Mouse (Mus musculus) layer of hippocampus, postnatal 36 days (tissue): ENCODE results near the gene Paqr5. TPM values are rescaled to one million over a fixed set of nuclear protein-coding genes. Genes with fewer than 3 reads are reported as not detected.

Experiments used
- DNase-seq, 2 experiments: peaks; one replicate each; pipeline ENCODE4 v3.0.0; 2022
- total RNA-seq, 2 experiments: library from RNA; stranded (reverse); gene quantifications; 2 replicates each; pipeline ENCODE4 v1.2.3; 2021

Gene Paqr5
- total RNA-seq: 1 to 10 TPM; 1.6 to 4.7 TPM

- DNase-seq: no peak
These were observed at the start of gene Paqr5 for GRCm38 (mm10) chr9:62026600-62026999. Paqr5 (minus strand) TSS chr9:62026856.

GRCm38 (mm10) chr9:62062234-62062633 is 35.6 kb upstream of the Paqr5 start:
- DNase-seq: no peak

GRCm38 (mm10) chr9:62060431-62060830 is 33.8 kb upstream of the Paqr5 start:
- DNase-seq: no peak

GRCm38 (mm10) chr9:62059941-62060340 is 33.3 kb upstream of the Paqr5 start:
- no peak for DNase-seq

- no peak for DNase-seq
These were observed 31.3 kb upstream of the Paqr5 start for GRCm38 (mm10) chr9:62057881-62058506.

- DNase-seq: no peak
These were observed 29.6 kb upstream of the Paqr5 start for GRCm38 (mm10) chr9:62056206-62056605.

GRCm38 (mm10) chr9:62050801-62051200 is 24.1 kb upstream of the Paqr5 start:
- no peak for DNase-seq

GRCm38 (mm10) chr9:62049166-62049565 is 22.5 kb upstream of the Paqr5 start:
- DNase-seq: no peak

GRCm38 (mm10) chr9:62042167-62042566 is 15.5 kb upstream of the Paqr5 start:
- DNase-seq: no peak

GRCm38 (mm10) chr9:62040008-62040608 is 13.5 kb upstream of the Paqr5 start:
- peak; percentile 82 to 84 for DNase-seq

- DNase-seq: no peak
These were observed 9.2 kb upstream of the Paqr5 start for GRCm38 (mm10) chr9:62035806-62036205.

GRCm38 (mm10) chr9:62032206-62032605 is 5.5 kb upstream of the Paqr5 start:
- no peak for DNase-seq

GRCm38 (mm10) chr9:62028072-62028471 is 1.4 kb upstream of the Paqr5 start:
- no peak for DNase-seq

- DNase-seq: no peak
These were observed 1.6 kb downstream of the Paqr5 start for GRCm38 (mm10) chr9:62025056-62025455.

GRCm38 (mm10) chr9:62023879-62024278 is 2.8 kb downstream of the Paqr5 start:
- DNase-seq: no peak

GRCm38 (mm10) chr9:62022961-62023680 is 3.5 kb downstream of the Paqr5 start:
- no peak for DNase-seq

- no peak for DNase-seq
These were observed 5.0 kb downstream of the Paqr5 start for GRCm38 (mm10) chr9:62021583-62022120.

GRCm38 (mm10) chr9:62020259-62020658 is 6.4 kb downstream of the Paqr5 start:
- no peak for DNase-seq

GRCm38 (mm10) chr9:62018229-62019093 is 8.2 kb downstream of the Paqr5 start:
- DNase-seq: no peak

GRCm38 (mm10) chr9:62017329-62017728 is 9.3 kb downstream of the Paqr5 start:
- no peak for DNase-seq

- no peak for DNase-seq
These were observed 11.2 kb downstream of the Paqr5 start for GRCm38 (mm10) chr9:62015504-62015903.

GRCm38 (mm10) chr9:62013316-62014097 is 13.1 kb downstream of the Paqr5 start:
- DNase-seq: no peak
